Comparison of ENCODE assay signal across 35 mouse cellular contexts in the genomic region with DNA sequence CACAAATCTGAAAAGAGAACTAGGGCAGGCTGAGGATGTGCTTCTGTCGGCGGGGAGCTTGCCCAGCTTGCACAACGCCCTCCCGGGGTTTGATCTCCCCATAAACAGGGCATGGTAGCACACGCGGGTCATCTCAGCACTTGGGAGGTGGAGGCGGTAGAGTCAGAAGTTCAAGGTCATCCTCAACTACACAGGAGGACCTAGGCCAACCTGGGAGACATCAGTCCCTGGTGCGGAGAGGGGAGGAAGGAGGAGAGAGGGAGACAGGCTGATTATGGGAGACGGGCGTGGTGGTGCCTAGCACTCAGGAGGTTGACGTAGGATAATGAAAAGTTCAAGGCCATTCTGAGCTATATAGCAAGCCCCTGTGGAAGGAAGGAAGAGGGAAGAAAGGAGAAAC.
"Had no signal": no experiment of that assay in that cellular context is flagged by ENCODE, and none has a peak within 500 bp of the region (broad histone marks: within the 10 kb centered on the region; RNA-seq: fewer than 3 reads in every experiment).

No protein-coding gene starts in this region.

- ATAC-seq: hindbrain, embryonic 16.5 days; hindbrain, postnatal 0 days; inflammation-experienced regulatory T-cells, adult 6 months; intestine, embryonic 15.5 days; intestine, embryonic 16.5 days; intestine, postnatal 0 days had no signal

- H3K9me3 ChIP-seq: heart, embryonic 10.5 days; heart, embryonic 12.5 days; heart, embryonic 13.5 days; heart, embryonic 15.5 days; hindbrain, embryonic 10.5 days; hindbrain, embryonic 12.5 days; hindbrain, embryonic 13.5 days; hindbrain, embryonic 15.5 days; intestine, embryonic 15.5 days; kidney, embryonic 15.5 days had no signal

- H3K27ac ChIP-seq: heart, embryonic 10.5 days; heart, embryonic 13.5 days; heart, embryonic 15.5 days; hindbrain, embryonic 10.5 days; hindbrain, embryonic 12.5 days; hindbrain, embryonic 13.5 days; hindbrain, embryonic 14.5 days; hindbrain, embryonic 15.5 days; hindbrain, postnatal 0 days; intestine, embryonic 15.5 days; kidney, embryonic 15.5 days; kidney, postnatal 0 days; layer of hippocampus, adult 2 months; left cerebral cortex, adult 2 months had no signal

- H3K9ac ChIP-seq: heart, embryonic 12.5 days; heart, embryonic 13.5 days; heart, embryonic 15.5 days; hindbrain, embryonic 12.5 days; hindbrain, embryonic 13.5 days; hindbrain, embryonic 14.5 days; hindbrain, embryonic 15.5 days; intestine, embryonic 15.5 days; kidney, embryonic 15.5 days had no signal

- H3K36me3 ChIP-seq: heart, embryonic 10.5 days; heart, embryonic 12.5 days; heart, embryonic 13.5 days; heart, embryonic 15.5 days; hindbrain, embryonic 10.5 days; hindbrain, embryonic 12.5 days; hindbrain, embryonic 13.5 days; hindbrain, embryonic 15.5 days; intestine, embryonic 15.5 days; kidney, embryonic 15.5 days had no signal

- H3K4me1 ChIP-seq: heart, embryonic 10.5 days; heart, embryonic 12.5 days; heart, embryonic 13.5 days; heart, embryonic 15.5 days; hindbrain, embryonic 12.5 days; hindbrain, embryonic 13.5 days; intestine, embryonic 15.5 days; kidney, embryonic 15.5 days had no signal

- H3K4me2 ChIP-seq: heart, embryonic 11.5 days; heart, embryonic 12.5 days; heart, embryonic 13.5 days; heart, embryonic 15.5 days; hindbrain, embryonic 12.5 days; hindbrain, embryonic 13.5 days; hindbrain, embryonic 14.5 days; hindbrain, embryonic 15.5 days; intestine, embryonic 15.5 days; kidney, embryonic 15.5 days had no signal

- DNase-seq: heart, postnatal 10 days; heart, postnatal 14 days; heart, postnatal 36 days; heart, postnatal 4 days; kidney, adult 11 months; kidney, adult 18-20 months; kidney, adult 2 months; kidney, adult 8-10 months; kidney, adult 9 months; kidney, postnatal 10 days; kidney, postnatal 14 days; kidney, postnatal 25 days; kidney, postnatal 36 days; layer of hippocampus, adult 9-11 months; layer of hippocampus, postnatal 36 days had no signal

- H3K27me3 ChIP-seq: hindbrain, embryonic 15.5 days; intestine, embryonic 15.5 days had no signal

- H3K4me3 ChIP-seq: heart, embryonic 10.5 days; heart, embryonic 12.5 days; heart, embryonic 13.5 days; heart, embryonic 15.5 days; hindbrain, embryonic 10.5 days; hindbrain, embryonic 12.5 days; hindbrain, embryonic 13.5 days; hindbrain, embryonic 15.5 days; intestine, embryonic 15.5 days; kidney, embryonic 15.5 days; layer of hippocampus, adult 2 months; left cerebral cortex, adult 2 months had no signal
